Mouse (Mus musculus): ENCODE measurements at regions not wholly inside any gene's neighbourhood (a gene's known extent, or its start where the extent isn't known, plus 50 kb on each side); places are given as distances from the start of the nearest gene placed in this dataset.

DNA sequence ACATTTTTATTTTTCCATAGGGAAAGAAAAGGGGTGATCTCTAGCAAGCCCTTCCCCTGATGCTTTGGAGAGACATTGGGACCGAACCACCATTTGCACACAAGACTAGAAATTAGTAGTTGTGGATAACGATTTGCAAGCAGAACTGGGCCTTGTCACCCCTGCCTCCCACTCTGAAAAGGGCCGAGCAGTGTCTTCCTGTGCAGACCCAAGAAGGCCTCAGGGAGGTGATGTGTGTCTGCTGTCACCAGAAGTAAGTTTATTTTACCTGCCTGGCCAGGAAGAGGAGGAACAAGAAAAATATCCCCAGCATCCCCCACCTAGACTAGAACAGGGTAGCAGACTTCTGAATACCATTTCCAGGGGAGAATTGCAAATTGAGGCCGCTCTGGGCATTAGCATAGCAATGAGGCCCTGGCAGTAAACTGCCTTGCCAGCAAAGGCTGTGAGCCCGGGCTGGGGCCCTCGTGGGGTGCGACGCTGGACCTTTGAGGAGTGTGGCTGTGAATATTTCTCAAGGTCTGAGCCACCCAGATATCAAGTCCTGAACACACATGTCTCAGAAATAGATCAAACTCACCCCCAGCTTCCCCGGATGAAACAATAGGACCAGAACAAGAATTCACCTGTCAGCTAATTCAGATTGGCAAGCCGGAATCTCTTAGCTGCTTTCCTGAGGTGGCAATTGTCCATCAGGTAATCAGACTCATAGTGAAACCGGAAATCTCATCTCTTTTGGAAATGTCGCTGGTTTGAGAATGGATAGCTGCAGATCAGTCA is 470.4 kb downstream of the Vrk1 start:
- Histone ChIP-seq H3K4me1 (ENCODE audit: control insufficient read depth, insufficient read depth, low read length) (peaks cover 4% of the 10 kb centered on the region), H3K27me3 (ENCODE audit: control insufficient read depth, insufficient read depth, low read length) (no peaks in the 10 kb centered on the region), H3K4me3 (ENCODE audit: control insufficient read depth, low read depth, low read length) (no peak overlapping the region), H3K36me3 (ENCODE audit: control insufficient read depth, insufficient read depth, low read length) (no peaks in the 10 kb centered on the region), H3K27ac (ENCODE audit: control insufficient read depth, insufficient read depth, low read depth, low read length) (no peak overlapping the region)
- TF ChIP-seq CTCF (IDR thresholded peaks at IDR 0.05; ENCODE audit: control insufficient read depth, insufficient read depth, insufficient replicate concordance, low read depth, low read length): no peak
- TF ChIP-seq POLR2A (IDR thresholded peaks at IDR 0.05; ENCODE audit: control insufficient read depth, low read depth, low read length): no peak

- Histone ChIP-seq H3K4me3 (ENCODE audit: control insufficient read depth, low read depth, low read length) (no peak overlapping the region), H3K36me3 (ENCODE audit: control insufficient read depth, insufficient read depth, low read length) (no peaks in the 10 kb centered on the region), H3K4me1 (ENCODE audit: control insufficient read depth, insufficient read depth, low read length) (no peaks in the 10 kb centered on the region), H3K27me3 (ENCODE audit: control insufficient read depth, insufficient read depth, low read length) (no peaks in the 10 kb centered on the region), H3K27ac (ENCODE audit: control insufficient read depth, insufficient read depth, low read depth, low read length) (no peak overlapping the region)
- TF ChIP-seq CTCF (IDR thresholded peaks at IDR 0.05; ENCODE audit: control insufficient read depth, insufficient read depth, insufficient replicate concordance, low read depth, low read length) (no peak), POLR2A (IDR thresholded peaks at IDR 0.05; ENCODE audit: control insufficient read depth, low read depth, low read length) (no peak)
Observed at GRCm38 (mm10) chr12:106501622-106502327, 491.7 kb downstream of the Vrk1 start.

GRCm38 (mm10) chr12:106504285-106504684 is 494.3 kb downstream of the Vrk1 start:
- no peak overlapping the region for H3K4me3 ChIP-seq (ENCODE audit: control insufficient read depth, low read depth, low read length)
- H3K27me3 ChIP-seq (ENCODE audit: control insufficient read depth, insufficient read depth, low read length): no peaks in the 10 kb centered on the region
- H3K4me1 ChIP-seq (ENCODE audit: control insufficient read depth, insufficient read depth, low read length): no peaks in the 10 kb centered on the region
- no peak overlapping the region for H3K27ac ChIP-seq (ENCODE audit: control insufficient read depth, insufficient read depth, low read depth, low read length)
- no peaks in the 10 kb centered on the region for H3K36me3 ChIP-seq (ENCODE audit: control insufficient read depth, insufficient read depth, low read length)
- TF ChIP-seq POLR2A (IDR thresholded peaks at IDR 0.05; ENCODE audit: control insufficient read depth, low read depth, low read length) (no peak), CTCF (IDR thresholded peaks at IDR 0.05; ENCODE audit: control insufficient read depth, insufficient read depth, insufficient replicate concordance, low read depth, low read length) (no peak)

DNA sequence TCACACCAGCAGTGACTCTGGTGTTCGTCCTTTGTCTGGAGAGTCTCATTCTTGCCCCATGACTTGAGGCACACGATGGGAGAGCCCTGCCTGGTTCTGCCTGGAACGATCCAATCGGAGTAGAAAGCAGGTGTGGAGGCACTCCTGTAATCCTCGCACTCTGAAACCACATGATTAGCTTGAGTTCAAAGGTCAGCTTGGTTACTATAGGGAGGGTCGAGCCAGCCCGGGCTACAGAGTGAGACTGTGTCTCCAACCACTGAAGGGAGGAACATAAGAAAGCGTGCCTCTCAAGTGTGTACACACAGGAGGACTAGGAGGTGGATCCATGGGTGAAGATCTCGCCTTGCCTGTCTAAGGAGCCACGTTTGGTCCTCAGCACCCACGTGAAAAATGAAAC is 504.0 kb downstream of the Vrk1 start:
- Histone ChIP-seq H3K4me3 (ENCODE audit: control insufficient read depth, low read depth, low read length) (peak overlapping the region; percentile 30; the same call in 1 of the 2 replicates), H3K36me3 (ENCODE audit: control insufficient read depth, insufficient read depth, low read length) (no peaks in the 10 kb centered on the region), H3K27me3 (ENCODE audit: control insufficient read depth, insufficient read depth, low read length) (no peaks in the 10 kb centered on the region), H3K4me1 (ENCODE audit: control insufficient read depth, insufficient read depth, low read length) (peaks cover 9% of the 10 kb centered on the region), H3K27ac (ENCODE audit: control insufficient read depth, insufficient read depth, low read depth, low read length) (no peak overlapping the region)
- no peak for TF ChIP-seq CTCF (IDR thresholded peaks at IDR 0.05; ENCODE audit: control insufficient read depth, insufficient read depth, insufficient replicate concordance, low read depth, low read length)
- TF ChIP-seq POLR2A (IDR thresholded peaks at IDR 0.05; ENCODE audit: control insufficient read depth, low read depth, low read length): no peak

DNA sequence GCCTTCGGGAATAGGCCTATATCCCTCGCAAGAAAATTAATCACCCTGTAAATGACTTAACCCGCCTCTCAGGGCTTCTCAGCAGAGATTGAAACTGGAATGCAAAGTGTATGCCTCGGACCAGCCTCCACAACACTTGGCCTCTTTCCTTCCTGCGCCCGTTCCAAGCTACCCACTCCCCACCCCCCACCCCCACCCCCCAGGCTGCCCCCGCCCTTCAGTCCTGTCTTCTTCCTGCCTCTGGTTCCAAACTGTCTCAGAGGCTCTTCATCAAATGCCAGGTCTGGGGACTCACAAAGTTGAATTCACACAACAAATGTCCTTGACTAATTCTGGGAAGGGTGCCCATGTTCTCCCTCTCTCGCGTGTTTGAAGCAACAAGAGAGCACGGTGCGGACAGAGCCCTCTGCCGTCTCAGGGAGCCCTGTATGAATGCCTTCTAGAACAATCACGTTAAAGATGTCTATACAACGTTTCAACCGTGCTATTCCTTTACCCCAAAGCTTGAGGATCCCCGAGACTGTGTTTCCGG is 505.3 kb downstream of the Vrk1 start:
- Histone ChIP-seq H3K27me3 (ENCODE audit: control insufficient read depth, insufficient read depth, low read length) (no peaks in the 10 kb centered on the region), H3K4me3 (ENCODE audit: control insufficient read depth, low read depth, low read length) (no peak overlapping the region), H3K36me3 (ENCODE audit: control insufficient read depth, insufficient read depth, low read length) (no peaks in the 10 kb centered on the region), H3K4me1 (ENCODE audit: control insufficient read depth, insufficient read depth, low read length) (peaks cover 9% of the 10 kb centered on the region), H3K27ac (ENCODE audit: control insufficient read depth, insufficient read depth, low read depth, low read length) (no peak overlapping the region)
- TF ChIP-seq POLR2A (IDR thresholded peaks at IDR 0.05; ENCODE audit: control insufficient read depth, low read depth, low read length): no peak
- no peak for TF ChIP-seq CTCF (IDR thresholded peaks at IDR 0.05; ENCODE audit: control insufficient read depth, insufficient read depth, insufficient replicate concordance, low read depth, low read length)

DNA sequence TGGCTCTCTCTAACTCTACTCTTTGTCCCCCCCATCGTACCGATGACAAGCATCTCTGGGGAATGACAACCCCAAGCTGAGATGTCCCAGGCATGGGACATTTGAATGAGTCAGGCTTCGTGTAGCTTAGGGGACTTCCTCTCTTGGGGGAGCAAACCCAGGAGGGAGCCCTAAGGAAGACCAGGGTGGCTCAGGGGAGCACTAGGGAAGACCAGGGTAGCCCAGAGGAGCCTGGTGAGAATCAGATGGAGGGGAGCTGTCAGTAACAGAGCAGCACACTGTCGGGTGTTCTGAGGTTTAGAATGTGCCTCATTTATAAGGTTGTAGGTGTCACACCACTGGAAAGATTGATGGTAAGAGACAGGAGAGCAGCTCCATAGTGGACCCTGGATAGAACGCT is 509.1 kb downstream of the Vrk1 start:
- peaks cover 8% of the 10 kb centered on the region for H3K4me1 ChIP-seq (ENCODE audit: control insufficient read depth, insufficient read depth, low read length)
- H3K36me3 ChIP-seq (ENCODE audit: control insufficient read depth, insufficient read depth, low read length): no peaks in the 10 kb centered on the region
- no peak overlapping the region for H3K4me3 ChIP-seq (ENCODE audit: control insufficient read depth, low read depth, low read length)
- no peaks in the 10 kb centered on the region for H3K27me3 ChIP-seq (ENCODE audit: control insufficient read depth, insufficient read depth, low read length)
- no peak overlapping the region for H3K27ac ChIP-seq (ENCODE audit: control insufficient read depth, insufficient read depth, low read depth, low read length)
- no peak for TF ChIP-seq CTCF (IDR thresholded peaks at IDR 0.05; ENCODE audit: control insufficient read depth, insufficient read depth, insufficient replicate concordance, low read depth, low read length)
- no peak for TF ChIP-seq POLR2A (IDR thresholded peaks at IDR 0.05; ENCODE audit: control insufficient read depth, low read depth, low read length)

DNA sequence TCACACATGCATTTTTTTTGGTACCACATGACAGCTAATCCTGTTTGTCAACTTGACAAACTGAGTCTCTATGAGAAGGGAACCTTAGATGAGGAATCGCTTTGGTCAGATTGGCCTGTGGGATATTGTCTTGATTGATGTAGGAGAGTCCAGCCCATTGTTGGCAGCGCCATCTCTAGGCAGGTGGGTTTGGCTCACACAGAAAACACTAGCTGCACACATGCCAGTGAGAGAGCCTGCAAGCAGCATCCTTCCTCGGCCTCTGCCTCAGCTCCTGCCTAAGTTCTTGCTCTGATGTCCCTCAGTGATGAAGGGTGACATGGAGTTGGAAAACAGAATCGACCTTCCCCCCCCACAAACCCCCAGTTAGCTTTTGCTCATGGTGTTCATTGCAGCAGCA is 514.4 kb downstream of the Vrk1 start:
- no peaks in the 10 kb centered on the region for H3K27me3 ChIP-seq (ENCODE audit: control insufficient read depth, insufficient read depth, low read length)
- peaks cover 4% of the 10 kb centered on the region for H3K4me1 ChIP-seq (ENCODE audit: control insufficient read depth, insufficient read depth, low read length)
- no peak overlapping the region for H3K4me3 ChIP-seq (ENCODE audit: control insufficient read depth, low read depth, low read length)
- TF ChIP-seq CTCF (IDR thresholded peaks at IDR 0.05; ENCODE audit: control insufficient read depth, insufficient read depth, insufficient replicate concordance, low read depth, low read length) (no peak), POLR2A (IDR thresholded peaks at IDR 0.05; ENCODE audit: control insufficient read depth, low read depth, low read length) (no peak)
- no peaks in the 10 kb centered on the region for H3K36me3 ChIP-seq (ENCODE audit: control insufficient read depth, insufficient read depth, low read length)
- H3K27ac ChIP-seq (ENCODE audit: control insufficient read depth, insufficient read depth, low read depth, low read length): no peak overlapping the region

Data from testis, adult 2 months (tissue).